Mouse (Mus musculus): ENCODE results near the gene Gm30191.
"Not testable (repeated sequence)": the region's sequence is repeated elsewhere in the genome, so short reads cannot be mapped to it uniquely, and the experiment has no call there.

The Gm30191 gene

GRCm38 (mm10) chr4:134251241-134252130 lies 4.8 kb downstream of the Gm30191 start:
- DNase-seq (ENCODE audit: extremely low read depth, low read depth, low spot score): no peak

- no peak for DNase-seq (ENCODE audit: extremely low read depth, low read depth, low spot score)
Observed at GRCm38 (mm10) chr4:134252131-134252910, 5.6 kb downstream of the Gm30191 start.

GRCm38 (mm10) chr4:134252911-134253721 lies 6.4 kb downstream of the Gm30191 start:
- DNase-seq (ENCODE audit: extremely low read depth, low read depth, low spot score): no peak

GRCm38 (mm10) chr4:134253722-134254324 lies 7.1 kb downstream of the Gm30191 start, which contains the start of gene Grrp1:
Gene Grrp1, minus strand, starts transcription at chr4:134254106.
- DNase-seq (ENCODE audit: extremely low read depth, low read depth, low spot score): no peak

- no peak for DNase-seq (ENCODE audit: extremely low read depth, low read depth, low spot score)
Observed at GRCm38 (mm10) chr4:134254835-134255234, 8.1 kb downstream of the Gm30191 start.

GRCm38 (mm10) chr4:134255854-134256253 lies 9.1 kb downstream of the Gm30191 start:
- DNase-seq (ENCODE audit: extremely low read depth, low read depth, low spot score): no peak

- no peak for DNase-seq (ENCODE audit: extremely low read depth, low read depth, low spot score)
Observed at GRCm38 (mm10) chr4:134256407-134257197, 9.9 kb downstream of the Gm30191 start.

- DNase-seq (ENCODE audit: extremely low read depth, low read depth, low spot score): no peak
Observed at GRCm38 (mm10) chr4:134257198-134258009, 10.7 kb downstream of the Gm30191 start.

- DNase-seq (ENCODE audit: extremely low read depth, low read depth, low spot score): no peak
Observed at GRCm38 (mm10) chr4:134258354-134258753, 11.6 kb downstream of the Gm30191 start.

- no peak for DNase-seq (ENCODE audit: extremely low read depth, low read depth, low spot score)
Observed at GRCm38 (mm10) chr4:134263191-134263590, 16.5 kb downstream of the Gm30191 start.

- DNase-seq (ENCODE audit: extremely low read depth, low read depth, low spot score): no peak
Observed at GRCm38 (mm10) chr4:134265860-134266585, 19.3 kb downstream of the Gm30191 start.

- DNase-seq (ENCODE audit: extremely low read depth, low read depth, low spot score): no peak
Observed at GRCm38 (mm10) chr4:134268102-134268655, 21.4 kb downstream of the Gm30191 start.

- not testable (repeated sequence) for DNase-seq (ENCODE audit: extremely low read depth, low read depth, low spot score)
Observed at GRCm38 (mm10) chr4:134269622-134270021, 22.9 kb downstream of the Gm30191 start.

GRCm38 (mm10) chr4:134271979-134272378 lies 25.2 kb downstream of the Gm30191 start:
- DNase-seq (ENCODE audit: extremely low read depth, low read depth, low spot score): no peak

- DNase-seq (ENCODE audit: extremely low read depth, low read depth, low spot score): peak; percentile 40
Observed at GRCm38 (mm10) chr4:134272731-134273416, 26.1 kb downstream of the Gm30191 start.

- DNase-seq (ENCODE audit: extremely low read depth, low read depth, low spot score): peak; percentile 62
Observed at GRCm38 (mm10) chr4:134273417-134274345, 26.9 kb downstream of the Gm30191 start.

Data from fat pad, adult 2 months (tissue).